Mouse (Mus musculus): Measurements from ENCODE around the gene Thyn1.

Gene Thyn1

GRCm38 (mm10) chr9:27029828-27030762 is 30.6 kb downstream of the Thyn1 start, which contains the start of the genes Vps26b and Ncapd3:
Vps26b (minus strand) TSS chr9:27030065.
Ncapd3 (plus strand) TSS chr9:27030175.
- DNase-seq (ENCODE audit: low read depth in 2 of 2, low spot score in 2 of 2) = peak; percentile 92 to 95

GRCm38 (mm10) chr9:27030763-27031100 is 31.2 kb downstream of the Thyn1 start:
- DNase-seq (ENCODE audit: low read depth in 2 of 2, low spot score in 2 of 2) = no peak

DNA sequence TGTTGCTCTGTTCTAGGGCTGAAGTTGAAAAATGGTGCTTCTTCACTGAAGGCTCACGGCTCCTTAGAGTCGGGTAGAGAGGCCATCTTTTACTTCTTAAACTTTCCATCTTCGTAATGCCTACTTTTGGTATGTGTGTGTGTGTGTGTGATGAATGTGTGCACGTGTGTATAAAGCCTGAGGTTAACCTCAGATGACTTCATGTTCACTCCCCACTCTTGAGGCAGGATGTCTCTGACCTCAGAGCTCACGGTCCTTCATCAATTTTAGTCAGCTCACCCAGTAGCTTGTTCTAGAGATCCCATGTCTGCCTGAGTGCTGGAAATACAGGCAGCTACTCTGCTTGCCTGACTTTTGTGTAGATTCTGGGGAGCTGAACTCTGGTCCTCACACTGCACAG is 44.4 kb downstream of the Thyn1 start:
- DNase-seq (ENCODE audit: low read depth in 2 of 2, low spot score in 2 of 2) = no peak

- no peak for DNase-seq (ENCODE audit: low read depth in 2 of 2, low spot score in 2 of 2)
Observed at GRCm38 (mm10) chr9:27049492-27049891, 50.0 kb downstream of the Thyn1 start.
